Mouse (Mus musculus) frontal cortex, postnatal 10 days (tissue): ENCODE measurements around the gene Tspan11.

ENCODE experiments used
- DNase-seq, 2 experiments: peaks; one replicate each; pipeline ENCODE4 v3.0.0; 2022; ENCODE audit warnings: low spot score in 2 of 2, mixed read lengths in 1 of 2

Tspan11 gene

DNA sequence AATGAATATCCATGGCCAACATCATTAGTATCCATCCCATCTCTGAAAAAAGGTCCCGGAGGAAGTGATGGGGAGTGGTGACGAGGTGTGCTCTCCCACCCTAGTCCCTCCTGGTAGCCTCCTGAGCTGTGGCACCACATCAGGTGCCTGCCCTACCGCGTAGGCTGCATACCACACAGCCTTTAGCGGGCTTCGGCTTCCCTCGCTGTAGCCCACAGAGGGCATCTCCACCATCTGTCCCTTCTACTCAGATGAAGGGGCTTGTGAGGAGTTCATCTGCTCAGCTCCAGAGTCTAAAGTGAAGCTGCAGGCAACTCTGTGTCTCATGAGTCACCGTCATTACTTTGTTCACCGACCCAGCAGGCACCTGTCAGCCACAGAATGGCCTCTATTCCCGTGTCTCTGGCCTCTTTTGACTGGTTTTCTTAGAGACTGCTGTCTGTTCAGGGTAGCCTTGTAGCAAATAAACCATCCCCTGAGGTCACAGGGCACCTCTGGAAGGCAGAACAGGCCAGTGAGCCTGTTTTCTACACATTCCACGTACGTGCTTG is 101.6 kb downstream of the Tspan11 start:
- DNase-seq = no peak

GRCm38 (mm10) chr6:127989624-127990212 is 102.3 kb downstream of the Tspan11 start:
- DNase-seq = peak; percentile 65 to 73

- no peak for DNase-seq
Measured at GRCm38 (mm10) chr6:127991509-127992176, 104.3 kb downstream of the Tspan11 start.

DNA sequence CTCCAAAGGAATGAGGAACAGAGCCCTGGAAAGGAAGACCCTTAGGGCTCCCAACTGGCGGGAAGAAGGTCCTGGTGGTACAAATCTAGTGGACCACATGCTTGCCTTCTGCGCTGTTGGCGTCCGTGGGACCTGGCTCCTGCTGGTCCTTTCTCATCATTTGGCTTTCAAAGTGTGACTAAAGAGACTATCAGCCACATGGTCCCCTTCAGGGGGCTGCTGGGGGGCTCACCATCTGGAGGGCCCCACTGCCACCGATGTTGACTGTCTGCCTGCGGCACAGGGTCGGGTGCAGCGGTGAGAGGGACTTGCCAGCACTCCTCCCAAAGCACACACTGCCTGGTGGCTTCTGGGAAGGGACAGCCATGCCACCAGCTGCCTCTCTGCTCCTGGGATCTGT is 105.6 kb downstream of the Tspan11 start:
- no peak for DNase-seq

DNA sequence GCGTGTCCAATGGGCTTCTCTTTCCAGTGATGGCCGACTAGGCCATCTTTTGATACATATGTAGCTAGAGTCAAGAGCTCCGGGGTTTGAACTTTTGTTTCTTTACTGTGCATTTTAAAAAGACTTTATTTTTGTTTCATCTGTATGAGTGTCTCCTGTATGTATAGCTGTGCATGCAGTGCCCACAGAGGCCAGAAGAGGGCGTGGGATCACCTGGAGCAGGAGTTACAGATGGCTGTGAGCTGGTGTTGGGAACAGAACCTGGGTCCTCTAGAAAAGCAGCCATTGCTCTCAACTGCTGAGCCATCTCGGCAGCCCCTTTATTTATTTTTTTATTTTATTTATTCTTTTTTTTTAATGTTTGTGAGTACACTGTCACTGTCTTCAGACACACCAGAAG is 109.5 kb downstream of the Tspan11 start:
- DNase-seq = no peak

DNA sequence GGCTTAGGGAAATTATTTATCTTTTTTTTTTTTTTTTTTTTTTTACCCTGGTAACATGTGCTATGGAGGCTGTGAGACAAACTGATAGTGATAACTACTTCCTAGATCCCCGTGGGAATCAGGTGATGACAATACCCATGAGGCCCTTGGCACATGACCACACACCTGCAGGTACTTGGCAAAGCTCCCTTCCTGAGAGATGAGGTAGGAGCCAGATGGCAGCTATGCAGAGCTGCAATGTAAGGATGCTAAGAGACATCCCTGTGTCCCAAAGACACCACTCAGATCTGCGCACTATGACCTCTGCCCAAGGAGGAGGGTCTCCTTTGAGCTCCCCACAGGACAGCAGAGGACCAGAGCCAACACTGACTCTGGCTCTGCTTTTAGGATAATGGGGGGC is 111.7 kb downstream of the Tspan11 start:
- DNase-seq = no peak

GRCm38 (mm10) chr6:128000777-128001176 is 113.4 kb downstream of the Tspan11 start:
- peak; percentile 41 to 49 for DNase-seq

DNA sequence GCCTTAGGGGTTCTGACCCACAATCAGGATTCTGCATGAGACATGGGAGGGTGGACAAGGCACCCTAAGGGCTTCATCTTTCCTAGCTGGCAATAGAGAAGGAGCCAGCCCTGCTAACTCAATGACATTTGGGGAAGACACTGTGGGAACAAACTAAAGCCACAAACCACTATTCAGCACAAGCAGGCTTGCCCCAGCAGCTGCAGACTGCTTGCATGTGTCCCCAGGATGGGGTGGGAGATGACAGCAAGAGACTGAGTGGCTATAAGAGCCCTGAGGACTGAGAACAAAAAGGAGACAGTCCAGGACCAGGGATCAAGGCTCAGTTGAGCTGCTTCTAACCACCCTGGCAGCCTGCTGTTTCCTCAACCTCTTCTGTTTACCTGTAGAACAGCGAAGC is 114.2 kb downstream of the Tspan11 start:
- no peak for DNase-seq

GRCm38 (mm10) chr6:128002104-128002503 is 114.7 kb downstream of the Tspan11 start:
- DNase-seq = no peak

GRCm38 (mm10) chr6:128002667-128003066 is 115.3 kb downstream of the Tspan11 start:
- no peak for DNase-seq

DNA sequence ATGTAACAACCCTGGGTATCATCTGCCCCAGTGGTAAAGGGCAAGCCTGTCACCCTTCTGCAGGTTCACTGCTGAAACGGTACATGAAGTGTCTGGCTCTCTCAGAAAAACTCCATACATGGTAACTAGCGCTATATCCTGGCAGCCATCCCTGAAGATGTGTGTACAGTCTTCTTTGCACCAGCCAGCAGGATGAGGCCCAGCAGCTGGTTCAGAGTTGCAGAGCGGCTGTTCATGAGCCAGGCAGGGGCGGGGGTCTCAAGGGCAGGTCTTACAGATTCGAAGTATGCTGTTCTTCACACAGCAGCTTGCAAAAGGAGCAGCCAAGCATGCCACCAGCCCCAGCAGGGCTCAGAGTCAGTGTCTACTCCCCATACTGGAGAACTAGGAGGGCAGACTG is 116.2 kb downstream of the Tspan11 start:
- DNase-seq = no peak
